Mouse (Mus musculus) CH12.LX (cell line): ENCODE data around the gene Gtf3c1. TPM values are rescaled to one million over a fixed set of nuclear protein-coding genes. Genes with fewer than 3 reads are reported as not detected.

Experiments used
- DNase-seq: peaks from one replicate; pipeline ENCODE4 v3.0.0-alpha.2; 2013; ENCODE audit errors: extremely low read depth
- H3K27ac ChIP-seq: 2 replicates; pipeline ENCODE4 v1.5.1; 2012; ENCODE audit warnings: low read depth, mild to moderate bottlenecking, control low read depth, moderate library complexity; ENCODE audit not compliant: insufficient read depth
- H3K27me3 ChIP-seq: replicated peaks from 2 replicates; pipeline ENCODE3; 2012; ENCODE audit warnings: inconsistent platforms
- H3K36me3 ChIP-seq, 2 experiments: replicated peaks in 1 of 2; 2 replicates each; pipeline versions ENCODE3 to v1.6.1; 2012; ENCODE audit warnings: inconsistent platforms in 1 of 2, low read length in 1 of 2, mild to moderate bottlenecking in 1 of 2, mixed read lengths in 1 of 2, moderate library complexity in 1 of 2; ENCODE audit not compliant: control insufficient read depth in 1 of 2, insufficient read depth in 1 of 2
- H3K4me1 ChIP-seq, 2 experiments: 2 replicates each; pipeline ENCODE4 v1.6.1; 2012; ENCODE audit warnings: inconsistent platforms in 1 of 2, moderate library complexity in 1 of 2; ENCODE audit not compliant: insufficient read depth in 2 of 2, control insufficient read depth in 1 of 2
- H3K4me2 ChIP-seq: 2 replicates; pipeline ENCODE4 v1.6.1; 2012; ENCODE audit warnings: low read depth, mild to moderate bottlenecking, control low read depth; ENCODE audit not compliant: poor library complexity, insufficient read depth, severe bottlenecking
- H3K4me3 ChIP-seq, 3 experiments: fragments of 150-350 bp in 1 of 3; sonication (generic) in 1 of 3; replicated peaks in 1 of 3; 2 replicates each; pipeline versions ENCODE3 to v1.5.1; 2011 to 2012; ENCODE audit warnings: low read depth in 2 of 3, low read length in 2 of 3, mild to moderate bottlenecking in 2 of 3, moderate library complexity in 2 of 3, control low read depth in 1 of 3, improper control_type of control experiment in 1 of 3, inconsistent platforms in 1 of 3, mixed read lengths in 1 of 3; ENCODE audit not compliant: poor library complexity in 1 of 3
- H3K79me2 ChIP-seq: replicated peaks from 2 replicates; pipeline ENCODE4 v1.6.1; 2012; ENCODE audit warnings: mild to moderate bottlenecking, moderate library complexity; ENCODE audit not compliant: control insufficient read depth, poor library complexity, insufficient read depth, severe bottlenecking; ENCODE audit errors: extremely low read depth
- H3K9ac ChIP-seq: 2 replicates; pipeline ENCODE4 v1.6.1; 2012; ENCODE audit warnings: low read depth, mild to moderate bottlenecking, control low read depth, moderate library complexity; ENCODE audit not compliant: insufficient read depth
- H3K9me3 ChIP-seq: replicated peaks from 2 replicates; pipeline ENCODE3; 2012; ENCODE audit warnings: low read length, inconsistent platforms, mixed read lengths
- BHLHE40 ChIP-seq: IDR thresholded peaks from 2 replicates; pipeline ENCODE4 v1.6.1; 2011; ENCODE audit warnings: mild to moderate bottlenecking, low read depth, low read length, improper control_type of control experiment
- CHD1 ChIP-seq: IDR thresholded peaks from 2 replicates; pipeline ENCODE4 v1.6.1; 2012; ENCODE audit warnings: low read depth, low read length, improper control_type of control experiment, inconsistent platforms
- CHD2 ChIP-seq: IDR thresholded peaks from 2 replicates; pipeline ENCODE4 v1.6.1; 2011; ENCODE audit warnings: low read length, improper control_type of control experiment
- CTCF ChIP-seq, 2 experiments: IDR thresholded peaks in 1 of 2; conservative IDR thresholded peaks in 1 of 2; 2 replicates each; pipeline ENCODE4 v1.5.1; 2011 to 2012; ENCODE audit warnings: low read depth in 2 of 2, low read length in 2 of 2, improper control_type of control experiment in 1 of 2, inconsistent platforms in 1 of 2, mild to moderate bottlenecking in 1 of 2, moderate library complexity in 1 of 2
- E2F4 ChIP-seq: IDR thresholded peaks from 2 replicates; pipeline ENCODE4 v1.6.1; 2011; ENCODE audit warnings: low read depth, low read length, improper control_type of control experiment; ENCODE audit not compliant: insufficient replicate concordance
- ELF1 ChIP-seq: IDR thresholded peaks from 2 replicates; pipeline ENCODE4 v1.6.1; 2014; ENCODE audit warnings: low read depth, mild to moderate bottlenecking, inconsistent platforms, low read length, improper control_type of control experiment
- EP300 ChIP-seq: IDR thresholded peaks from 2 replicates; pipeline ENCODE4 v1.6.1; 2011; ENCODE audit warnings: low read length, improper control_type of control experiment
- ETS1 ChIP-seq: conservative IDR thresholded peaks from 2 replicates; pipeline ENCODE4 v1.6.1; 2012; ENCODE audit warnings: low read depth, mild to moderate bottlenecking, inconsistent platforms, low read length, improper control_type of control experiment, moderate library complexity
- GABPA ChIP-seq: IDR thresholded peaks from 2 replicates; pipeline ENCODE4 v1.6.1; 2012; ENCODE audit warnings: low read depth, low read length, improper control_type of control experiment, inconsistent platforms; ENCODE audit not compliant: insufficient replicate concordance
- HCFC1 ChIP-seq: IDR thresholded peaks from 2 replicates; pipeline ENCODE4 v1.6.1; 2012; ENCODE audit warnings: low read depth, mild to moderate bottlenecking, inconsistent platforms, low read length, improper control_type of control experiment
- JUN ChIP-seq: IDR thresholded peaks from 2 replicates; pipeline ENCODE4 v1.6.1; 2011; ENCODE audit warnings: low read depth, mild to moderate bottlenecking, low read length, improper control_type of control experiment, moderate library complexity; ENCODE audit not compliant: insufficient read depth
- JUND ChIP-seq: conservative IDR thresholded peaks from 2 replicates; pipeline ENCODE4 v1.6.1; 2011; ENCODE audit warnings: low read depth, low read length, improper control_type of control experiment
- KAT2A ChIP-seq: IDR thresholded peaks from 2 replicates; pipeline ENCODE4 v1.6.1; 2012; ENCODE audit warnings: low read length, improper control_type of control experiment, inconsistent platforms; ENCODE audit not compliant: insufficient replicate concordance
- MAFK ChIP-seq: IDR thresholded peaks from 2 replicates; pipeline ENCODE4 v1.6.1; 2011; ENCODE audit warnings: low read length, improper control_type of control experiment; ENCODE audit not compliant: insufficient replicate concordance
- MAX ChIP-seq: IDR thresholded peaks from 2 replicates; pipeline ENCODE4 v1.6.1; 2011; ENCODE audit warnings: low read length, improper control_type of control experiment
- MAZ ChIP-seq: IDR thresholded peaks from 2 replicates; pipeline ENCODE4 v1.6.1; 2012; ENCODE audit warnings: low read depth, mild to moderate bottlenecking, inconsistent platforms, low read length, improper control_type of control experiment, moderate library complexity
- MXI1 ChIP-seq: IDR thresholded peaks from 2 replicates; pipeline ENCODE4 v1.6.1; 2011; ENCODE audit warnings: mild to moderate bottlenecking, low read depth, low read length, improper control_type of control experiment
- NELFE ChIP-seq: IDR thresholded peaks from 2 replicates; pipeline ENCODE4 v1.6.1; 2011; ENCODE audit warnings: low read depth, low read length, improper control_type of control experiment
- NRF1 ChIP-seq: IDR thresholded peaks from 2 replicates; pipeline ENCODE4 v1.6.1; 2014; ENCODE audit warnings: low read depth, mild to moderate bottlenecking, inconsistent platforms, low read length, improper control_type of control experiment, moderate library complexity
- PAX5 ChIP-seq: IDR thresholded peaks from 2 replicates; pipeline ENCODE4 v1.6.1; 2012; ENCODE audit warnings: low read length, inconsistent platforms, mixed read lengths
- POLR2A ChIP-seq: IDR thresholded peaks from 2 replicates; pipeline ENCODE4 v1.6.1; 2011; ENCODE audit warnings: low read depth, mild to moderate bottlenecking, improper control_type of control experiment, low read length
- POLR2AphosphoS2 ChIP-seq: IDR thresholded peaks from 2 replicates; pipeline ENCODE4 v1.6.1; 2011; ENCODE audit warnings: low read depth, low read length, improper control_type of control experiment
- RAD21 ChIP-seq: IDR thresholded peaks from 2 replicates; pipeline ENCODE4 v1.6.1; 2011; ENCODE audit warnings: low read depth, mild to moderate bottlenecking, low read length, improper control_type of control experiment, moderate library complexity
- RCOR1 ChIP-seq: conservative IDR thresholded peaks from 2 replicates; pipeline ENCODE4 v1.6.1; 2012; ENCODE audit warnings: low read depth, mild to moderate bottlenecking, inconsistent platforms, low read length, improper control_type of control experiment
- SIN3A ChIP-seq: IDR thresholded peaks from 2 replicates; pipeline ENCODE4 v1.6.1; 2012; ENCODE audit warnings: low read length, improper control_type of control experiment, inconsistent platforms
- SMC3 ChIP-seq: IDR thresholded peaks from 2 replicates; pipeline ENCODE4 v1.6.1; 2011; ENCODE audit warnings: low read depth, low read length, improper control_type of control experiment
- TBP ChIP-seq: conservative IDR thresholded peaks from 2 replicates; pipeline ENCODE4 v1.6.1; 2011; ENCODE audit warnings: low read depth, low read length, improper control_type of control experiment
- TCF12 ChIP-seq: IDR thresholded peaks from 2 replicates; pipeline ENCODE4 v1.6.1; 2014; ENCODE audit warnings: low read depth, mild to moderate bottlenecking, inconsistent platforms, low read length, improper control_type of control experiment
- UBTF ChIP-seq: IDR thresholded peaks from 2 replicates; pipeline ENCODE4 v1.6.1; 2012; ENCODE audit warnings: low read depth, mild to moderate bottlenecking, inconsistent platforms, low read length, improper control_type of control experiment, moderate library complexity
- USF1 ChIP-seq: IDR thresholded peaks from 2 replicates; pipeline ENCODE4 v1.6.1; 2014; ENCODE audit warnings: low read depth, mild to moderate bottlenecking, inconsistent platforms, low read length, improper control_type of control experiment
- ZC3H11A ChIP-seq: IDR thresholded peaks from 2 replicates; pipeline ENCODE4 v1.6.1; 2012; ENCODE audit warnings: low read depth, mild to moderate bottlenecking, inconsistent platforms, low read length, improper control_type of control experiment
- ZMIZ1 ChIP-seq: IDR thresholded peaks from 2 replicates; pipeline ENCODE4 v1.6.1; 2012; ENCODE audit warnings: low read depth, mild to moderate bottlenecking, inconsistent platforms, low read length, improper control_type of control experiment
- ZNF384 ChIP-seq: IDR thresholded peaks from 2 replicates; pipeline ENCODE4 v1.6.1; 2012; ENCODE audit warnings: low read depth, low read length, improper control_type of control experiment, inconsistent platforms
- dilution Hi-C: fragments of 300-500 bp; cut with MboI; formaldehyde crosslinking; loops from 2 replicates; pipeline ENCODE4 v1.14.3; 2020; ENCODE audit warnings: low sequenced_read_pairs; ENCODE audit not compliant: extremely low pct_unique_long_range_greater_than_20kb, extremely low pct_ligation_motif_present
- in situ Hi-C: fragments of 300-500 bp; cut with MboI; formaldehyde crosslinking; loops from 3 replicates; pipeline ENCODE4 v1.14.3; 2019; ENCODE audit warnings: low sequenced_read_pairs, low pct_ligation_motif_present, low pct_unique_long_range_greater_than_20kb, mixed read lengths
- polyA plus RNA-seq: library from polyadenylated mRNA; unstranded; fragments of >175 nt; gene quantifications from 2 replicates; pipeline ENCODE4 v1.2.1, GENCODE M21; 2012; ENCODE audit warnings: low read depth; ENCODE audit not compliant: insufficient read length
- total RNA-seq, 2 experiments: library from RNA; depleted of rRNA; stranded (reverse); fragments of 300-350 nt in 1 of 2; fragments of >200 nt in 1 of 2; gene quantifications; 2 replicates each; pipeline ENCODE4 v1.2.3; 2012 to 2014

Gtf3c1 gene
- total and polyA plus RNA-seq, 3 experiments = 20.2 to 48.4 (median 46.8) TPM

DNA sequence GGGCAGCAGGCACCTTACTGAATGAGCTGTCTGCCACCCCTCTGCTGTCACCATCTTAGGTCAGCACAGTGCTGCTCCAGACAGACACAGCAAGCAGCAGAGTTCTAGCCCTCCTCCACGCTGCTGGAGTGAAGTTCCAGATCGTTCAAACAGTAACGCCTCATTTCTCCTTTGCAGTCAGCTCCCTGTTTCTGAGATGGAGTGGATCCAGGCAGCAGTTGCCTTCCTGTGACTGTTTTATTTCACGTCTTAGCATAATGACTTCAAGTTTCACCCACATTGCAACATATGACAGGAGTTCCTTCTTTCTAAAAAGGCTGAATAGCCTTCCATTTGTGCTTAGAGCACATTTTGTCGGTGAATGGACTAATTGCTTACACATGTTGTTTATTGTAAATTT is 94.0 kb downstream of the Gtf3c1 start:
- no peaks in the 10 kb centered on the region for H3K27me3 ChIP-seq
- no peak for DNase-seq
- H3K9ac ChIP-seq = peak overlapping the region; percentile 1; the same call in 1 of the 2 replicates
- H3K79me2 ChIP-seq = peaks cover 91% of the 10 kb centered on the region
- H3K4me2 ChIP-seq = peak overlapping the region; percentile 18; the same call in 1 of the 2 replicates
- peak overlapping the region in 1 of 3 experiments; percentile 21 for H3K4me3 ChIP-seq
- in situ Hi-C loops (no loop called here), dilution Hi-C loops (no loop called here)
- H3K4me1 ChIP-seq = peaks cover 18 to 78% of the 10 kb centered on the region in 2 experiments
- peaks cover 59 to 83% of the 10 kb centered on the region in 2 experiments for H3K36me3 ChIP-seq
- TF ChIP-seq CHD1 (0 out of 2 replicates have a peak, but pooled peaks have one; percentile 57), ZNF384 (no peak)
- peak overlapping the region; percentile 74 for H3K27ac ChIP-seq
- H3K9me3 ChIP-seq = peaks cover 7% of the 10 kb centered on the region

DNA sequence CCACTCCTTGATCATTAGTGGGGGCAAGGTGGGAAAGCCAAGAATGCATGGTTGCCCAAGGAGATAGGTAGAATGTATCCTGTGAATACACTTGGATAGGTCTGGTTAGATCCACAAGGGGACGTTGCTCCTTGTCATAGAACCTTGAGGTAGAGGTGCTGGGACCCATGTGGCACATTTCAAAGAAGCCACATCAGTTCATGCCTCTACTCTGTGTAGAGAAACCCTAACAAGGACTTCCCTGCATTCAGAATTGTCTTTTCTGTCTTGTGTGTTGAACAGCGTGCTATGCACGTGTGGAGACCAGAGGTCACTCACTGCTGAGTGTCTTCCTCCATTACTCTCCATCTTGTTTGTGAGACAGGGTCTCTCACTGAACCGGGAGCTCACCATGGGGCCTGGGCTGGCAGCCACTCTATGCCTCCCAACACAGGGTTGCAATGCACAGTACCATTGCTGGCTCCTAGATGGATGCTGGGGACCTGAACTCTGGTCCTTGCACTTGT is 99.3 kb downstream of the Gtf3c1 start:
- Histone ChIP-seq H3K4me2 (peak overlapping the region; percentile 92), H3K9me3 (peaks cover 7% of the 10 kb centered on the region), H3K27ac (peak overlapping the region; percentile 100), H3K27me3 (no peaks in the 10 kb centered on the region), H3K4me3 (peak overlapping the region; percentile 20 to 86 (median 86)), H3K36me3 (peaks cover 55 to 71% of the 10 kb centered on the region in 2 experiments), H3K79me2 (peaks cover 85% of the 10 kb centered on the region), H3K9ac (peak overlapping the region; percentile 93), H3K4me1 (peaks cover 8 to 43% of the 10 kb centered on the region in 2 experiments)
- no peak for DNase-seq
- dilution Hi-C loops = no loop called here
- in situ Hi-C loops = no loop called here
- TF ChIP-seq ETS1 (no peak), ZNF384 (no peak), GABPA (no peak), CHD2 (no peak), HCFC1 (no peak), MXI1 (peak; percentile 88), TCF12 (no peak), ELF1 (no peak), NRF1 (no peak), JUND (no peak), CTCF (conservative IDR thresholded peaks at IDR 0.05 in 1 of 2, IDR thresholded peaks at IDR 0.05 in 1 of 2; ENCODE audit: low read depth in 2 of 2, low read length in 2 of 2) (peak in 1 of 2 experiments; percentile 27; a peak in 1 of 4 replicates), TBP (no peak), POLR2A (0 out of 2 replicates have a peak, but pooled peaks have one; percentile 11), MAZ (no peak), SIN3A (peak; percentile 81), JUN (no peak), E2F4 (no peak), PAX5 (no peak), UBTF (no peak), MAFK (no peak), RAD21 (no peak), POLR2AphosphoS2 (no peak), KAT2A (no peak), ZMIZ1 (peak; percentile 72), NELFE (peak; percentile 14; the same call in 1 of the 2 replicates), MAX (peak; percentile 77), RCOR1 (no peak), USF1 (no peak), EP300 (no peak), SMC3 (peak; percentile 5; the same call in 1 of the 2 replicates), ZC3H11A (no peak), BHLHE40 (peak; percentile 95)
